Mouse (Mus musculus): ENCODE measurements around the gene Vmp1. TPM values are rescaled to one million over a fixed set of nuclear protein-coding genes. Genes with fewer than 3 reads are reported as not detected.

Gene Vmp1
- total and polyA plus RNA-seq, 3 experiments = 80.9 to 209 (median 167) TPM

- in situ Hi-C loops (cut with MboI; ENCODE audit: low pct_ligation_motif_present, low pct_unique_long_range_greater_than_20kb, low sequenced_read_pairs) (loop anchor here (5.0 kb wide), 1 partner anchor 42 kb away; no protein-coding TSS in a partner anchor), dilution Hi-C loops (cut with MboI; ENCODE audit: extremely low pct_ligation_motif_present, extremely low pct_unique_long_range_greater_than_20kb, low sequenced_read_pairs) (no loop called here)
- Histone ChIP-seq H3K36me3 (replicated peaks in 1 of 2; ENCODE audit: control insufficient read depth in 1 of 2, insufficient read depth in 1 of 2, low read length in 1 of 2) (peaks cover 3 to 10% of the 10 kb centered on the region in 2 experiments), H3K9me3 (replicated peaks; ENCODE audit: low read length) (no peaks in the 10 kb centered on the region), H3K27ac (ENCODE audit: insufficient read depth, low read depth) (peak overlapping the region; percentile 93), H3K4me3 (replicated peaks in 1 of 3; ENCODE audit: low read depth in 2 of 3, low read length in 2 of 3, poor library complexity in 1 of 3) (peak overlapping the region; percentile 15 to 76 (median 16)), H3K9ac (ENCODE audit: insufficient read depth, low read depth) (peak overlapping the region; percentile 99), H3K79me2 (replicated peaks; ENCODE audit: control insufficient read depth, extremely low read depth, insufficient read depth, poor library complexity, severe bottlenecking) (peaks cover 14% of the 10 kb centered on the region), H3K4me2 (ENCODE audit: insufficient read depth, low read depth, poor library complexity, severe bottlenecking) (peak overlapping the region; percentile 86), H3K4me1 (ENCODE audit: control insufficient read depth in 1 of 2, insufficient read depth in 2 of 2) (peaks cover 29 to 70% of the 10 kb centered on the region in 2 experiments), H3K27me3 (replicated peaks) (no peaks in the 10 kb centered on the region)
- peak; percentile 86 for DNase-seq (ENCODE audit: extremely low read depth)
- TF ChIP-seq SIN3A (IDR thresholded peaks at IDR 0.05; ENCODE audit: low read length) = peak; percentile 77
- no peak for TF ChIP-seq RAD21 (IDR thresholded peaks at IDR 0.05; ENCODE audit: low read depth, low read length)
- no peak; the same call in 1 of the 2 replicates for TF ChIP-seq USF2 (conservative IDR thresholded peaks at IDR 0.05; ENCODE audit: low read depth, low read length)
- TF ChIP-seq GABPA (IDR thresholded peaks at IDR 0.05; ENCODE audit: insufficient replicate concordance, low read depth, low read length) = no peak; the same call in 1 of the 2 replicates
- TF ChIP-seq TBP (conservative IDR thresholded peaks at IDR 0.05; ENCODE audit: low read depth, low read length) = no peak; the same call in 1 of the 2 replicates
- peak; percentile 72 for TF ChIP-seq JUND (conservative IDR thresholded peaks at IDR 0.05; ENCODE audit: low read depth, low read length)
- TF ChIP-seq MXI1 (IDR thresholded peaks at IDR 0.05; ENCODE audit: low read depth, low read length) = peak; percentile 57; the same call in 1 of the 2 replicates
- 0 out of 2 replicates have a peak, but pooled peaks have one; percentile 26 for TF ChIP-seq NRF1 (IDR thresholded peaks at IDR 0.05; ENCODE audit: low read depth, low read length)
- TF ChIP-seq ETS1 (conservative IDR thresholded peaks at IDR 0.05; ENCODE audit: low read depth, low read length) = peak; percentile 88
- TF ChIP-seq JUN (IDR thresholded peaks at IDR 0.05; ENCODE audit: insufficient read depth, low read depth, low read length) = 0 out of 2 replicates have a peak, but pooled peaks have one; percentile 23
- peak; percentile 75 for TF ChIP-seq CHD2 (IDR thresholded peaks at IDR 0.05; ENCODE audit: low read length)
- TF ChIP-seq NELFE (IDR thresholded peaks at IDR 0.05; ENCODE audit: low read depth, low read length) = 0 out of 2 replicates have a peak, but pooled peaks have one; percentile 62
- TF ChIP-seq SMC3 (IDR thresholded peaks at IDR 0.05; ENCODE audit: low read depth, low read length) = peak; percentile 19
- TF ChIP-seq PAX5 (IDR thresholded peaks at IDR 0.05; ENCODE audit: low read length) = no peak
- peak; percentile 51; the same call in 1 of the 2 replicates for TF ChIP-seq MAX (IDR thresholded peaks at IDR 0.05; ENCODE audit: low read length)
- peak; percentile 73; the same call in 1 of the 2 replicates for TF ChIP-seq ZMIZ1 (IDR thresholded peaks at IDR 0.05; ENCODE audit: low read depth, low read length)
- peak; percentile 22; the same call in 1 of the 2 replicates for TF ChIP-seq POLR2AphosphoS2 (IDR thresholded peaks at IDR 0.05; ENCODE audit: low read depth, low read length)
- peak; percentile 22 for TF ChIP-seq CHD1 (IDR thresholded peaks at IDR 0.05; ENCODE audit: low read depth, low read length)
- TF ChIP-seq ZNF384 (IDR thresholded peaks at IDR 0.05; ENCODE audit: low read depth, low read length) = no peak
- TF ChIP-seq MAFK (IDR thresholded peaks at IDR 0.05; ENCODE audit: insufficient replicate concordance, low read length) = peak; percentile 44; the same call in 1 of the 2 replicates
- peak; percentile 80 for TF ChIP-seq ELF1 (IDR thresholded peaks at IDR 0.05; ENCODE audit: low read depth, low read length)
- no peak for TF ChIP-seq ZC3H11A (IDR thresholded peaks at IDR 0.05; ENCODE audit: low read depth, low read length)
- TF ChIP-seq MEF2A (IDR thresholded peaks at IDR 0.05; ENCODE audit: borderline replicate concordance, low read depth, low read length) = peak; percentile 64; the same call in 1 of the 2 replicates
- TF ChIP-seq EP300 (IDR thresholded peaks at IDR 0.05; ENCODE audit: low read length) = peak; percentile 85
- TF ChIP-seq MYC (IDR thresholded peaks at IDR 0.05; ENCODE audit: low read depth, low read length) = peak; percentile 65; the same call in 1 of the 2 replicates
- TF ChIP-seq CTCF (conservative IDR thresholded peaks at IDR 0.05 in 1 of 2, IDR thresholded peaks at IDR 0.05 in 1 of 2; ENCODE audit: low read depth in 2 of 2, low read length in 2 of 2) = no peak
- TF ChIP-seq UBTF (IDR thresholded peaks at IDR 0.05; ENCODE audit: low read depth, low read length) = no peak; the same call in 1 of the 2 replicates
- peak; percentile 83 for TF ChIP-seq IRF4 (IDR thresholded peaks at IDR 0.05; ENCODE audit: low read depth, low read length)
- no peak for TF ChIP-seq KAT2A (IDR thresholded peaks at IDR 0.05; ENCODE audit: insufficient replicate concordance, low read length)
- no peak for TF ChIP-seq MAZ (IDR thresholded peaks at IDR 0.05; ENCODE audit: low read depth, low read length)
- peak; percentile 85 for TF ChIP-seq TCF12 (IDR thresholded peaks at IDR 0.05; ENCODE audit: low read depth, low read length)
- TF ChIP-seq ZKSCAN1 (IDR thresholded peaks at IDR 0.05; ENCODE audit: borderline replicate concordance, low read depth, low read length) = no peak
- TF ChIP-seq HCFC1 (IDR thresholded peaks at IDR 0.05; ENCODE audit: low read depth, low read length) = peak; percentile 26
- no peak for TF ChIP-seq USF1 (IDR thresholded peaks at IDR 0.05; ENCODE audit: low read depth, low read length)
- TF ChIP-seq BHLHE40 (IDR thresholded peaks at IDR 0.05; ENCODE audit: low read depth, low read length) = peak; percentile 77
- peak; percentile 70 for TF ChIP-seq POLR2A (IDR thresholded peaks at IDR 0.05; ENCODE audit: low read depth, low read length)
- TF ChIP-seq RCOR1 (conservative IDR thresholded peaks at IDR 0.05; ENCODE audit: low read depth, low read length) = peak; percentile 86; the same call in 1 of the 2 replicates
These were observed 103.1 kb downstream of the Vmp1 start for GRCm38 (mm10) chr11:86580319-86581113.

All from CH12.LX (cell line).